Mouse (Mus musculus): ENCODE data around the gene Wnt5a. TPM values are rescaled to one million over a fixed set of nuclear protein-coding genes. Genes with fewer than 3 reads are reported as not detected.

The Wnt5a gene
- total RNA-seq, 2 experiments from 2014 or later, result not detected

- no peak for ATAC-seq (replicated peaks; ENCODE audit: low FRiP score, poor library complexity, severe bottlenecking)
Measured at GRCm38 (mm10) chr14:28542117-28542741, 37.7 kb downstream of the Wnt5a start.

DNA sequence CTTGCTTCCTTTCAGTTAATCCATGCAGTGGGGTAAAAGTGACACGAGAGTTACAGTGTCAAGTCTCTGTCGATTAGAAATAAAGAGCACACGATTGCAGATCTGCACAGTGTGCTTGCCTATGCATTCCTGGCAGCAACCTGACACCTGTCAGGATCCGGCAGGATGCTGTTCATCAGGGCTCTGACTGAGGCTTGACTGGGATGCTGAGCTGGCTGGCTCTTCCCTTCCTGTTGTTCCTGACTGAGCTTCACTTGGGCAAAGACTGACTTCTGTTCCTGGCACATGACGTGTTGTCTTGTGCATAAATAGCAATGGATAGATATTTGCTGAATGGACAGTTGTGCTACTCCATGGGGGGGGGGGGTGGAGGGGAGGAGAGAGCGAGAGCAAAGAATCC, 57.3 kb downstream of the Wnt5a start:
- no peak for ATAC-seq (replicated peaks; ENCODE audit: low FRiP score, poor library complexity, severe bottlenecking)

Measured in erythroblast, adult 5-6 weeks (primary cell).